Mouse (Mus musculus): ENCODE measurements around the gene Osmr. TPM values are rescaled to one million over a fixed set of nuclear protein-coding genes. Genes with fewer than 3 reads are reported as not detected.
A peak's percentile ranks its signal among the peaks of the same experiment; 100 is the strongest.

The Osmr gene
- 0.72 and 0.78 TPM in 2 replicates for polyA plus RNA-seq (2014; fragmentation: Nextera tagmentation; extraction: Ambion mirVana)

DNA sequence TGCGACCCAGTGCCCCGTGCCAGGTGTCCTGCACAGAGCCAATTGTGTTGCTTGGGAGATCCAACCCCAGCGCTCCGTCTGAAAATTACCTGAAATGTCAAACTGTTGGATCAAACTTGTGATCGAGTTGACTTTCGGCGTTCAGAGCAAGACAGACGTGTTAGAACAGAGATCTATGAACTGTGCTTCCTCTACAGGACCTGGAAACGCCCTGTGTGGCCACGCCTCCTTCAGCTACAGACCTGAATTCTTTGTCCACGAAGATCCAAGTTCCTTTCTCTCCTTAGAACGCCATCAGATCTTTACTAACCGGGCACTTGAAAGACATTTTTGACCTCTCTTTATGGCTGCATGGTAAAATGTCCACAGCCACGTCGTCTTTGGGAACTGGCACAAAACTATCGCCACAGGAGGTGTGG is at the start of gene Osmr:
Osmr (minus strand) TSS at position 369 of the 419 bp plus-strand sequence.
- Histone ChIP-seq H3K36me3 (ENCODE audit: control insufficient read depth, insufficient read depth, low read length) (no peaks in the 10 kb centered on the region), H3K27ac (replicated peaks; ENCODE audit: low read depth, low read length) (no peak within 1 kb of the TSS), H3K9me3 (ENCODE audit: control insufficient read depth, low read length) (no peaks in the 10 kb centered on the region), H3K4me3 (ENCODE audit: low read depth, low read length) (peak within 1 kb of the TSS; percentile 43), H3K4me1 (ENCODE audit: control insufficient read depth, insufficient read depth, low read length) (0 out of 2 replicates have a peak, but pooled peaks cover 2% of the 10 kb centered on the region), H3K4me2 (ENCODE audit: low read depth, severe bottlenecking) (peak within 1 kb of the TSS; percentile 88), H3K9ac (ENCODE audit: low read length) (peak within 1 kb of the TSS; percentile 47), H3K27me3 (ENCODE audit: control insufficient read depth, insufficient read depth, low read length) (peaks cover 15% of the 10 kb centered on the region)
- DNase-seq (ENCODE audit: low spot score) (no peak), ATAC-seq (ENCODE audit: insufficient number of reproducible peaks, low FRiP score, low TSS enrichment, low read depth) (0 out of 2 replicates have a peak, but pooled peaks have one; percentile 13)
- WGBS, result 6% methylated on average over 16 of the region's 16 CpGs

- no peak overlapping the region for H3K4me3 ChIP-seq (ENCODE audit: low read depth, low read length)
- H3K9me3 ChIP-seq (ENCODE audit: control insufficient read depth, low read length), result no peaks in the 10 kb centered on the region
- no peak for ATAC-seq (ENCODE audit: insufficient number of reproducible peaks, low FRiP score, low TSS enrichment, low read depth)
- no peaks in the 10 kb centered on the region for H3K4me1 ChIP-seq (ENCODE audit: control insufficient read depth, insufficient read depth, low read length)
- no peak overlapping the region for H3K4me2 ChIP-seq (ENCODE audit: low read depth, severe bottlenecking)
- 87% methylated on average over 6 of the region's 6 CpGs for WGBS
- DNase-seq (ENCODE audit: low spot score), result no peak
- H3K27ac ChIP-seq (replicated peaks; ENCODE audit: low read depth, low read length), result no peak overlapping the region
- H3K27me3 ChIP-seq (ENCODE audit: control insufficient read depth, insufficient read depth, low read length), result no peaks in the 10 kb centered on the region
- no peak overlapping the region for H3K9ac ChIP-seq (ENCODE audit: low read length)
- H3K36me3 ChIP-seq (ENCODE audit: control insufficient read depth, insufficient read depth, low read length), result no peaks in the 10 kb centered on the region
These were observed 44.6 kb upstream of the Osmr start for GRCm38 (mm10) chr15:6919406-6919805.

DNA sequence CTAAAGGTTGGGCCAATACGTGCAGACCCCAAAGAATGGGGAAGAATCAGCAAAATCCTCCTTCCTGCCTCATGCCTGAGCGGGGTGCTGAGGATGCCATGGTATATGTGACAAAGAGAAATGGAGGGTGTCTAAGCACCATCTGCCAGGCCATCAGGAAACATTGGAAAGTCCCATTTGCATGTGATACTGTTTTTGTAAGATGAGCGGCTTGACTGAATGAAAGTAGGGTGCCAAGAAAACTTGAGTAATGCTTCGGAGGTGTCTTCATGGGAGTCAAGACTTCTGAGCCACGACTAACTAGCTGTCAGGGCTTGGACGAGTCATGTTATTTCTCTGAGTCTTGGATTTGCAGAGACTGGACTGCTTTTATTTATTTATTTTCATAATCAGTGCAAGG is 39.4 kb upstream of the Osmr start:
- H3K9me3 ChIP-seq (ENCODE audit: control insufficient read depth, low read length), result no peaks in the 10 kb centered on the region
- no peak overlapping the region for H3K27ac ChIP-seq (replicated peaks; ENCODE audit: low read depth, low read length)
- no peak for ATAC-seq (ENCODE audit: insufficient number of reproducible peaks, low FRiP score, low TSS enrichment, low read depth)
- 91% methylated on average over 6 of the region's 6 CpGs for WGBS
- peaks cover 8% of the 10 kb centered on the region for H3K4me1 ChIP-seq (ENCODE audit: control insufficient read depth, insufficient read depth, low read length)
- H3K36me3 ChIP-seq (ENCODE audit: control insufficient read depth, insufficient read depth, low read length), result no peaks in the 10 kb centered on the region
- H3K27me3 ChIP-seq (ENCODE audit: control insufficient read depth, insufficient read depth, low read length), result no peaks in the 10 kb centered on the region
- no peak overlapping the region for H3K9ac ChIP-seq (ENCODE audit: low read length)
- H3K4me2 ChIP-seq (ENCODE audit: low read depth, severe bottlenecking), result no peak overlapping the region
- no peak for DNase-seq (ENCODE audit: low spot score)
- no peak overlapping the region for H3K4me3 ChIP-seq (ENCODE audit: low read depth, low read length)

DNA sequence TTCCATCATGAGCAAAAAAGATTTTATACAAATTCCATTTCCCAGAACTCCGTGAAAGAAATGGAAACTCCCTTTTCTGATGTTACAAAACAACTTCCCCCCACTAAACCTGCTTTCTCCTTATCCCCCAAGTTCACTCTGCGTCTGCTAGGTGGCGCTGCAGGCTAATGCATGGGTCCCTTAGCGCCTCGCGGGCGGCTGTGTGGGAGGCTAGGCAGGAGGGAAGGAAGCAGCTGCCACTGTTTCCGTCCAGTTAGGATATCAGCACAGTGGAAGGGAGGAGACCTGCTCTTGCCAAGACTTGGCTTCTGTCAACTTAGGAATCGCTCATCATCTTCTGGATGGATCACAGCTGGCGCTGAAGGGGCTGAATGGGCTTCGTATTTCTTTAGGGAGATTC is 34.9 kb upstream of the Osmr start:
- H3K27ac ChIP-seq (replicated peaks; ENCODE audit: low read depth, low read length), result no peak overlapping the region
- peak; percentile 80; the same call in 1 of the 2 replicates for ATAC-seq (ENCODE audit: insufficient number of reproducible peaks, low FRiP score, low TSS enrichment, low read depth)
- no peak overlapping the region for H3K4me2 ChIP-seq (ENCODE audit: low read depth, severe bottlenecking)

GRCm38 (mm10) chr15:6909084-6909483 is 34.3 kb upstream of the Osmr start:
- no peaks in the 10 kb centered on the region for H3K36me3 ChIP-seq (ENCODE audit: control insufficient read depth, insufficient read depth, low read length)
- H3K9me3 ChIP-seq (ENCODE audit: control insufficient read depth, low read length), result no peaks in the 10 kb centered on the region
- no peaks in the 10 kb centered on the region for H3K27me3 ChIP-seq (ENCODE audit: control insufficient read depth, insufficient read depth, low read length)
- no peak overlapping the region for H3K4me3 ChIP-seq (ENCODE audit: low read depth, low read length)
- no peak for DNase-seq (ENCODE audit: low spot score)
- H3K27ac ChIP-seq (replicated peaks; ENCODE audit: low read depth, low read length), result no peak overlapping the region
- 75% methylated on average over 14 of the region's 14 CpGs for WGBS
- H3K4me1 ChIP-seq (ENCODE audit: control insufficient read depth, insufficient read depth, low read length), result peaks cover 8% of the 10 kb centered on the region
- no peak overlapping the region for H3K4me2 ChIP-seq (ENCODE audit: low read depth, severe bottlenecking)
- no peak overlapping the region for H3K9ac ChIP-seq (ENCODE audit: low read length)
- no peak for ATAC-seq (ENCODE audit: insufficient number of reproducible peaks, low FRiP score, low TSS enrichment, low read depth)

More for the DNA sequence above, 34.9 kb upstream of the Osmr start:
- peak overlapping the region; percentile 30; the same call in 1 of the 2 replicates for H3K9ac ChIP-seq (ENCODE audit: low read length)
- peaks cover 8% of the 10 kb centered on the region for H3K4me1 ChIP-seq (ENCODE audit: control insufficient read depth, insufficient read depth, low read length)
- no peaks in the 10 kb centered on the region for H3K27me3 ChIP-seq (ENCODE audit: control insufficient read depth, insufficient read depth, low read length)
- H3K36me3 ChIP-seq (ENCODE audit: control insufficient read depth, insufficient read depth, low read length), result no peaks in the 10 kb centered on the region
- peak; percentile 95 for DNase-seq (ENCODE audit: low spot score)
- no peaks in the 10 kb centered on the region for H3K9me3 ChIP-seq (ENCODE audit: control insufficient read depth, low read length)
- WGBS, result 4% methylated on average over 11 of the region's 11 CpGs
- no peak overlapping the region for H3K4me3 ChIP-seq (ENCODE audit: low read depth, low read length)

DNA sequence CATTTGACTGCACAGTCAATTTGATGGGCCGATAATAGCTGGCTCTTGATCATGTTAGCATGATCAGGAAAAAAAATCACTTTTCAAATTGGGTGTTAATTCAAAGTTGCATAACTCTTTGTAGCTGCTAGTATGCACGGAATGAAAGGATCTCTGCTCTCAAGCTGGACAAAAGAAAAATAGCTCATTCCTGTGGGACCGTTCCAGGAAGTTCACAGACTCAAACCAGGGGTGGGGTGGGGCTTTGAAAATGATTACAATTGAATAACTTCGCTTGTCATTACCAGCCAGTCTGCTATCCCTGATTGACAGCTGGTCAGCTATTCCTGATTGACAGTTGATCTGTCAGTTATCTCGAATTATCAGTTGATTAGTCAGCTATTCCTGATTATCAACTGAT is 33.8 kb upstream of the Osmr start:
- Histone ChIP-seq H3K27ac (replicated peaks; ENCODE audit: low read depth, low read length) (no peak overlapping the region), H3K9me3 (ENCODE audit: control insufficient read depth, low read length) (no peaks in the 10 kb centered on the region), H3K27me3 (ENCODE audit: control insufficient read depth, insufficient read depth, low read length) (no peaks in the 10 kb centered on the region), H3K36me3 (ENCODE audit: control insufficient read depth, insufficient read depth, low read length) (no peaks in the 10 kb centered on the region), H3K9ac (ENCODE audit: low read length) (no peak overlapping the region), H3K4me1 (ENCODE audit: control insufficient read depth, insufficient read depth, low read length) (peaks cover 8% of the 10 kb centered on the region), H3K4me2 (ENCODE audit: low read depth, severe bottlenecking) (no peak overlapping the region), H3K4me3 (ENCODE audit: low read depth, low read length) (no peak overlapping the region)
- DNase-seq (ENCODE audit: low spot score) (no peak), ATAC-seq (ENCODE audit: insufficient number of reproducible peaks, low FRiP score, low TSS enrichment, low read depth) (no peak)
- 77% methylated on average over 5 of the region's 5 CpGs for WGBS

DNA sequence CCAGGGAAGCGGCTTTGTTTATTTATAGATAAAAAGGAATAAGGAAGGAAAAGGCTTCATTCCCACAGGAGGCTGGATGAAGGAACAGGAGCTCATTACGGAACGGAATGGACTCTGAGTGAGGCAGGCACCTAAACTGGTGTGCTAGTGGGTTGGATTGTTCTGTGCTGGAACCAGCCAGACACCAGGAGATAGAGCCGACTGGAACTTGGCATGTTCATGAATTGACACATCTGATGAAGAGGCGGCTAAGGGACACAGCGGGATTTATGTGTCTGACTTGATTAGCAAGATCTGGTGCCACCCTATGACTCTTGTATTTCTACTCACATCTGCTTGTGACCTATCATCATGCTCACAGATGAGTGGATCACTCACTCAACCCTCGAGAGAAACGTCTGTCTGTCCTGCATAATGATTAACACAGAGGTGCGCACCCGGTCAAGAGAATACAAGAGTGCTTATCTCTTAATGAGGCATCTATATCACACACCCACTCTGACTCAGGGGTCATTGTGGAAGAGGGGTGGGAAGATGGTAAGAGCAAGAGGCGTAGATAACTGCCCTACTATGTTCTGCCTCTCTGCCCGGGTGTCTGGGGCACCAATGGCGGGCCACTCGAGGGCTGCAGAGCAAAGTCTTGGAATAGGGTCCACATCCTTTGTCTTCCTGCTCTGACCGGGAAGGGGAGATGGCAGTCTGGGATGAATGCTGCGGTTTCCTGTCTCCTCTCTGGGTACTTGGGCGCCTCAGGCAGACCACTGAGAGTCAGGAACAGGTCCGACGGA is 31.7 kb upstream of the Osmr start:
- WGBS, result 88% methylated on average over 19 of the region's 19 CpGs
- Histone ChIP-seq H3K4me1 (ENCODE audit: control insufficient read depth, insufficient read depth, low read length) (no peaks in the 10 kb centered on the region), H3K4me2 (ENCODE audit: low read depth, severe bottlenecking) (no peak overlapping the region), H3K9me3 (ENCODE audit: control insufficient read depth, low read length) (no peaks in the 10 kb centered on the region), H3K9ac (ENCODE audit: low read length) (no peak overlapping the region), H3K4me3 (ENCODE audit: low read depth, low read length) (no peak overlapping the region), H3K27me3 (ENCODE audit: control insufficient read depth, insufficient read depth, low read length) (no peaks in the 10 kb centered on the region), H3K36me3 (ENCODE audit: control insufficient read depth, insufficient read depth, low read length) (no peaks in the 10 kb centered on the region), H3K27ac (replicated peaks; ENCODE audit: low read depth, low read length) (no peak overlapping the region)
- DNase-seq (ENCODE audit: low spot score) (no peak), ATAC-seq (ENCODE audit: insufficient number of reproducible peaks, low FRiP score, low TSS enrichment, low read depth) (no peak)

DNA sequence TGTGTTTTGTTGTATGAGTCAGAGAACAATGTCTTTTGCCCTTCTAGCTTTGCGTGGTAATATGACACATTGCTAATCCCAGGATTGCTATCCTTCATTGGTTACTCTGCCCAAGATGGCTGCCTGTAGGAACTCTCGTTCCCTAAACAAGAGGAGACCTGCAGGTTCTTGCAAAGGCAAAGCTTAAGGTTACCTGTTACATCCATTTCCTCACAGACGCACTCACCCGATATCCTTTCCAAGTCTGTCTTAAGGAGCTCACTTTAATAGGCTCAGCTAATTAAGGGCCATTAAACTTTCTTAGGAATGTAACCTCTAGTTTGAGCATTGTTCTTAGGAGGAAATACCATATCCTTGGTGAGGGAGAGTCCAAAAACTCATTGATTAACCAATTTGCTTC is 31.0 kb upstream of the Osmr start:
- Histone ChIP-seq H3K9me3 (ENCODE audit: control insufficient read depth, low read length) (no peaks in the 10 kb centered on the region), H3K9ac (ENCODE audit: low read length) (no peak overlapping the region), H3K36me3 (ENCODE audit: control insufficient read depth, insufficient read depth, low read length) (no peaks in the 10 kb centered on the region), H3K4me1 (ENCODE audit: control insufficient read depth, insufficient read depth, low read length) (no peaks in the 10 kb centered on the region), H3K4me2 (ENCODE audit: low read depth, severe bottlenecking) (no peak overlapping the region), H3K4me3 (ENCODE audit: low read depth, low read length) (no peak overlapping the region), H3K27me3 (ENCODE audit: control insufficient read depth, insufficient read depth, low read length) (no peaks in the 10 kb centered on the region), H3K27ac (replicated peaks; ENCODE audit: low read depth, low read length) (no peak overlapping the region)
- DNase-seq (ENCODE audit: low spot score), result no peak
- ATAC-seq (ENCODE audit: insufficient number of reproducible peaks, low FRiP score, low TSS enrichment, low read depth), result no peak
- WGBS, result 75% methylated on average over 4 of the region's 4 CpGs

Measured in limb, embryonic 11.5 days (tissue).